Mouse (Mus musculus) left cerebral cortex, adult 11 months (tissue): Measurements from ENCODE around the gene Plekhm3.
"Not testable (repeated sequence)": the region's sequence is repeated elsewhere in the genome, so short reads cannot be mapped to it uniquely, and the experiment has no call there.

Experiments
- DNase-seq: peaks from one replicate; pipeline ENCODE4 v3.0.0; 2022; ENCODE audit warnings: low spot score

The Plekhm3 gene

DNA sequence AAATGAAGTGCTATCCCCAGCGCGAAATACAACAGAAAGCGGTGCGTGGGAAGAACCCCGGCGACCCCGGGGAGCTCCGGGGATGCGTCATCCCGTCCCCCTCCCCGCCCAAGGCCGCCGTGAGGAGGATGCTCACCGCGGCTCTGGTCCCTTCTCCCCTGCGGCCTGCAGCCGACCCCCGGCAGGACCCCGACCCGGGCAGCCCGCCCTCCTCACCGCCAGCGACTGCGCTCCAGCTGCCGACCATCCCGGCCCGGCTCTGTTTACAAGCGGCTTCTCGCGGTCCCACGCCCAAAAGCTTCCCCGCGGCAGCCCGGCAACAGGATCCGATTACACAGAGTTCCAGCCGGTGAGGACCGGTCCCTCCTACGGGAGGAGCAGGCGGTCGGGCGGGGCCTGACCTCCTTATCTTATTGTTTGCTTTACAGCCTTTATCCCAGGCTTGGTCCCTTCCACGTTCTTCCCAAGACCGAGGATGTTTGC, at the start of gene Plekhm3:
TSS of gene Plekhm3 (minus strand) at position 346 of the 483 bp plus-strand sequence.
- peak; percentile 66 for DNase-seq

- DNase-seq = no peak
These were observed 49.0 kb upstream of the Plekhm3 start for GRCm38 (mm10) chr1:65005575-65005974.

- no peak for DNase-seq
These were observed 47.9 kb upstream of the Plekhm3 start for GRCm38 (mm10) chr1:65004526-65004925.

DNA sequence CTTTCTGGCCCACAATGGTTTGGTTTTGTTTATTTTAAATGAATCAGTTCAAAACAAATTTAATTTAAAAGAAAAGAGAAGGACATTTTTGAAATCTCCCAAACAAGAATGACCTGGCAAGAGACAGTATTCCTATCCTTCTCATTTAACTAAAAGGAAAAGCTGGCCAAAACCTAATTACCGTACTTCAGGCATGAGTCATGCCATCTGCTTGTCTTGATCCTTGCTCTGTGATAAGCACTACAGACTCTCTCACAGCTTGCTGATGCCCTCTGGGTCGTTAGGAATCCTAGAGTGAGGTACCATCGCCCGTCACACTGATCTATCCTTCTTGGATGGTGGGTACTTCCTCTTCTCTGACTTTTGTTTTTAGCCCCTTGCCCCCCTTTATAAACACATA, 36.6 kb upstream of the Plekhm3 start:
- DNase-seq = no peak

- no peak for DNase-seq
These were observed 31.6 kb upstream of the Plekhm3 start for GRCm38 (mm10) chr1:64988176-64988575.

DNA sequence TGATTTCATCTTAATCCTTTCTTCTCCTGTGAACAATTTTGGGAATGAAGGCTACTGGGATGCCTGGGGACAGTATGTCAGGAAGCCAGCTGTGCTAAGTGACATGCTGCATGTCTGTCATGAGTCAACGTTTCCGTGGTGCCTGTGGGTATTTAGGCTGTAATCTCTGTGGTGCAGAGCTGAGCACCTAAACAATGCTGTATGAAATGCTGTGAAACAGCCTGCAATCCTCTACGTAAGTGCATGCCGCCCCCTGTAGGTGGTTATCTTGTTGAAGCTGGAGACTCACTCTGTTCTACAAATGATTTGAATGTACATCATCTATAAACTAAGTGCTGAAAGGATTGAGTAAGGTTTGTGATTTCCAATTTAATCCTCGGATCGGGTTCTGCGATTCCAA, 29.5 kb upstream of the Plekhm3 start:
- peak; percentile 58 for DNase-seq

- DNase-seq = no peak
These were observed 26.6 kb upstream of the Plekhm3 start for GRCm38 (mm10) chr1:64983247-64983646.

- DNase-seq = no peak
These were observed 21.7 kb upstream of the Plekhm3 start for GRCm38 (mm10) chr1:64978321-64978799.

GRCm38 (mm10) chr1:64975346-64975745, 18.7 kb upstream of the Plekhm3 start:
- no peak for DNase-seq

GRCm38 (mm10) chr1:64970685-64971084, 14.1 kb upstream of the Plekhm3 start:
- no peak for DNase-seq

DNA sequence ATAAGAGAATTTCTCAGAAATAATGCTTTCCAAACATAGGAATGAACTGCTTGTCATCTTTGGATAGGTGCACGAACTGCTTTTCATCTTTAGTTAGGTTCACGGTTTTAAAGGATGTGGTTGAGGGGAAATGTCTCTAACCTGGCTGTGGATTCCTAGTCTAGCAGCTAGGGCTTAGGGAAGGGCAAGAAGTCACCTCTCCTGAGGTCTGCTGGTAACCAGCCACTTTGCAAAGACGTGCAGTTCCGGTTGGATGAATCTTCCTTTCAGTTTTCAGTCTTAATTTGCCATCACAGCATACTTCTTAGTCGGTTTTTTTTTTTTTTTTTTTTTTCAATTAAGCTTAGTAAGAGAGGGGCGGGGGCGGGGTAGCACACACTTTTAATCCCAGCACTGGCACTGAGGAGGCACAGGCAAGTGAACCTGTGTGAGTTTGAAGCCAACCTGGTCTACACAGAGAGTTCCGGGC, 431 bp upstream of the Plekhm3 start:
- no peak for DNase-seq

- DNase-seq = not testable (repeated sequence)
These were observed 1.8 kb downstream of the Plekhm3 start for GRCm38 (mm10) chr1:64954786-64955185.

DNA sequence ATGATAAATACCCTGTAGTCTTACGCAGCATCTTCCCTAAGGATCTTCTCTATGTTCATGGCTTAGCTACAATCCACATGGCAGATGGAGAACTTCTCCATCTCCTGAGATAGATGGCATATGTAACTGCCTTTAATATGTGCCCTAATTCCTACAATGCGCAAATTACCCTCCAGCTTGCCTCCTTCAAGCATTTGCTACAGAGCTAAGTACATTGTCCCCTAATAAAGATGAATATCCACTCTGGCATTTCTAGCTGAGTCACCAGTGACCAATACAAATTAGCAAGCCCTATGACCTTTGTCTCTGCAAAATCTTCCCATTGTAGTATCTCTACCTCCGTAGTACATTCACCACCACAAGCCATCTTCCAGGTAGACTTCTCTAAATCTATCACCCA, 6.4 kb downstream of the Plekhm3 start:
- DNase-seq = no peak

- DNase-seq = no peak
These were observed 7.2 kb downstream of the Plekhm3 start for GRCm38 (mm10) chr1:64949377-64949776.

- no peak for DNase-seq
These were observed 10.5 kb downstream of the Plekhm3 start for GRCm38 (mm10) chr1:64946106-64946505.

GRCm38 (mm10) chr1:64945214-64945785, 11.3 kb downstream of the Plekhm3 start:
- no peak for DNase-seq

DNA sequence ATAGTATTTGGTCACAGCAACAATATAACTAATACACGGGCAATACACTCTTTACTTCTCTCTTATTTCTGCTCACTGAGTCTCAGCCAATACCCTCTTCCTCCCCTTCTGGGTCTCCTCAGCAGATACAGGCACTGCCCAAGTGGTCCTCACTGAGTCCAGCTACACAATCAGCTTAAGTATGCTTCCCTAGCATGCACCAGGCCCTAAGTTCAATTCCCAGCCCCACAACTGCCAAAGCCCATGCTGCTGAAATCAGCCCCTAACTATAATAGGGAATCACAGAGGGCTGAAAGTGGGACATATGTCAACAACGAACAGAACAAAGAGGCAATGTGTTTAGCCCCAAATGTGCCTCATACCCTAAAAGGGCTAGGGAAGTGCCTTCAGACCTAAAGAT, 11.9 kb downstream of the Plekhm3 start:
- DNase-seq = no peak

- DNase-seq = no peak
These were observed 14.4 kb downstream of the Plekhm3 start for GRCm38 (mm10) chr1:64942006-64942755.

DNA sequence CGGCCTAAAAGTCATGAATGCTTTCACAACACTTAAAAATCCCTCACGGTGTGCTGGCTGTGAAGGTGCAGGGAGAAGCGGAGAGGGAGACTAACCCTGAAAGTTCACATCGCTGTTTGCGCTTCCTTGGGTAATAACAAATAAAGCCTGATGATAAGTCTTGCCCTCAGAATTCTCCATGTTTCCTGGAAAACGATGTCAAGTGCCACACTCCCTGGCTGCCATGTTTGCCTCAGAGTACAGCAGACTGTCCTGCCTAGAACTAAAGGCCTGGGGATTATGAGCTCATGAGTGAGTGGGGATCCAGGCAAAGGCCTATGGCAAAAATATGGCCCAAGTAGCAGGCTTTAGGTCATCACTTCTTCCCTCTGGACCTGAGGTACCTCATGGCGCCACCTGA, 17.7 kb downstream of the Plekhm3 start:
- DNase-seq = no peak

- no peak for DNase-seq
These were observed 18.9 kb downstream of the Plekhm3 start for GRCm38 (mm10) chr1:64937692-64938091.

DNA sequence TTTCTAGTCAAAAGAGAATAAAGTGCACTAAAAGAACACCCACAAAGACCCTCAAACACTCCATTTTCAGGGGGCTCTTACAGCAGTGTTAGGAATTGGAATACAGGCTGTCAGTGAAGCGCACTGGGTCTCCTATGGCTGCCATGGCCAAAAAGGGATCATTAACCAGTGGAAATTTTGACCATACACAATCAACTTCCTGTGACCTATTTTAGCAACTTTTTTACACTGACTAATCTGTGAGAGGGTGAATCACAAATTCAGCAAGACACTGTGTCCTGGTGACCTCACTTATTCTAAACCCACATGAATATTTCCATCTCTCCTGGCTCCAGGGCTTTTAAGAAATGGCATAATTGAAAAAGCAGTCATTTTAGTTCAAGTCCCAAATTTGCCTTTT, 23.7 kb downstream of the Plekhm3 start:
- no peak for DNase-seq

DNA sequence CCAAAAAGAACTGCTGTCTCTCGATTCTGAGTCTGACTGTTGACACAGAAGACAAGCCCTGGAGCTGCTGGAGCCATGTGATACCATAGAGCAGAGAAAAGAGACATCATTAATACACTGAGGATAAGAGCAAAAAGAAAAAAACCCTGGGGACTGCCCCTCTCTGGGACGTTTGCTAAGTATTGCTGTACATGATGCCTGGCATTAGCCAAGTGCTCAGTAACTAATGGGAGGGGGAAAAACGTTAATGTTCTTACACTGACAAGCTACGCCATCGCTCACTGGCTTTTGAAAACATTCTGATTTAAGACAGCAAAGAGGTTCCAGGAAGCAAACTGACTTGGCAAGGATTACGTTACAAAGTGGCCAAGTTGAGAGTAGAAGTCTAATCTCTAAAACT, 26.5 kb downstream of the Plekhm3 start:
- DNase-seq = no peak

DNA sequence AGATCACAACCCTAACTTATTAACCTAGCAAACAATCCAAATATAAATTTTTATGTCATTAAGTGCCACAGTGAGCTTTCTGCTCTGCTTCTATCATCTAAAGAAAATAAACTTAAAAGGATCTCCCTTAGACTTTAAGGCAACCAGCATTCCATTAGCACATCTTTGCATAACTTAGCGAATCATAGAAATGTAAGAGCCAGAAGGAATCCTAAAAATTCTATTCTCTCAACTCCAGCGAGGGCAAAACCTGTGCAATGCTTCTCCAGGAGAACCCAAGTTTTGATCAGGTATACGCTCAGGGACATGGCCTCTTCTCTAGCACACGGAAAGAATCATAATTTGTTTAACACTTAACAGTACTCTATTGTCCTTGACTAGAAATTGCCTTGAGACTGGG, 27.0 kb downstream of the Plekhm3 start:
- no peak for DNase-seq
